Mouse (Mus musculus) stomach, postnatal 0 days (tissue): ENCODE results near the gene Apba3. TPM values are rescaled to one million over a fixed set of nuclear protein-coding genes. Genes with fewer than 3 reads are reported as not detected.
A peak's percentile ranks its signal among the peaks of the same experiment; 100 is the strongest.

ENCODE experiments used
- ATAC-seq: fragments of 200-750 bp; cut with Nextera tagmentation; 2 replicates; pipeline ENCODE4 v1.8.0; 2017; ENCODE audit not compliant: low FRiP score, low TSS enrichment
- DNase-seq: peaks from one replicate; pipeline ENCODE4 v3.0.0-alpha.2; 2016; ENCODE audit warnings: low spot score
- H3K27ac ChIP-seq: fragments of 300-500 bp; sonication (generic); replicated peaks from 2 replicates; pipeline ENCODE4 v1.5.1; 2014; ENCODE audit warnings: mild to moderate bottlenecking, control low read depth
- H3K27me3 ChIP-seq: fragments of 300-500 bp; sonication (generic); 2 replicates; pipeline ENCODE4 v1.6.1; 2014; ENCODE audit warnings: low read length; ENCODE audit not compliant: control insufficient read depth, insufficient read depth
- H3K36me3 ChIP-seq: fragments of 300-500 bp; sonication (generic); 2 replicates; pipeline ENCODE4 v1.6.1; 2014; ENCODE audit warnings: low read length, mixed read lengths; ENCODE audit not compliant: control insufficient read depth, insufficient read depth
- H3K4me1 ChIP-seq: fragments of 300-500 bp; sonication (generic); replicated peaks from 2 replicates; pipeline ENCODE4 v1.6.1; 2014; ENCODE audit warnings: antibody characterized with exemption; ENCODE audit not compliant: control insufficient read depth, insufficient read depth
- H3K4me2 ChIP-seq: fragments of 300-500 bp; sonication (generic); replicated peaks from 2 replicates; pipeline ENCODE4 v1.6.1; 2014; ENCODE audit warnings: low read depth, mild to moderate bottlenecking, control low read depth, moderate library complexity
- H3K4me3 ChIP-seq: fragments of 300-500 bp; sonication (generic); 2 replicates; pipeline ENCODE4 v1.5.1; 2014; ENCODE audit warnings: low read depth, low read length, control low read depth
- H3K9ac ChIP-seq: fragments of 300-500 bp; sonication (generic); 2 replicates; pipeline ENCODE4 v1.6.1; 2014; ENCODE audit warnings: mild to moderate bottlenecking, low read length, control low read depth, mixed read lengths
- H3K9me3 ChIP-seq: fragments of 300-500 bp; sonication (generic); 2 replicates; pipeline ENCODE4 v1.6.1; 2016; ENCODE audit warnings: low read length; ENCODE audit not compliant: control insufficient read depth
- CTCF ChIP-seq: IDR thresholded peaks from 2 replicates; pipeline ENCODE4 v1.5.1; 2016; ENCODE audit warnings: antibody characterized with exemption, low read depth, mild to moderate bottlenecking, moderate library complexity
- EP300 ChIP-seq: optimal IDR thresholded peaks from 2 replicates; pipeline ENCODE3; 2016; ENCODE audit warnings: antibody characterized with exemption
- WGBS: fragments of 180-500 bp; shearing (Covaris S2); extraction: QIAGEN DNeasy Blood & Tissue Kit; methylation state at CpG from one replicate; pipeline ENCODE4 v1.1.7; 2014; 5-methylcytosine and 5-hydroxymethylcytosine counted together
- polyA plus RNA-seq: library from polyadenylated mRNA; unstranded; fragments of >200 nt; fragmentation: Nextera tagmentation; extraction: Ambion mirVana; gene quantifications from 2 replicates; pipeline ENCODE4 v1.2.1, GENCODE M21; 2015

Apba3 gene
- polyA plus RNA-seq, 1 experiment from 2014 or later = 30.5 TPM

DNA sequence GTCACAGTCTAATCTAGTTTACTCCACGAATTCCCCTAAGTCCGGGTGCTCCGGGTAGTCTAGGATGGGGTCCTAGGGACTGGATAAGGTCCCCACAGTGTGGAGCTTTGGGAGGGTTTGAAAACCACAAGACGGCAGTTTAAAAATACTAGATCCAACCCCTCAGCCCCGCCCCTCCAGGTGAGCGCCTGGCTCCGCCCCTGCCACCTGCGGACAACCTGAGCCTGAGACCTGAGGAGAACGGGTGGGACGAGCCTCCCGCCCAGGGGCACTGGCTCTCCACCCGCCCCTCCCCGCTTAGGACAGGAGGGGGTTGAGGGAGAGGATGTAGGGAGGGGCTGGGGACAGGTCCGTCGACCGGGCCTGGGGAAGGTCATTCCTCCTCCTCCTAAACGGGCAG lies 18.0 kb downstream of the Apba3 start:
- peak overlapping the region; percentile 10; the same call in 1 of the 2 replicates for H3K4me3 ChIP-seq
- no peaks in the 10 kb centered on the region for H3K9me3 ChIP-seq
- 0 out of 2 replicates have a peak overlapping the region, but pooled peaks have one; percentile 78 for H3K27ac ChIP-seq
- H3K27me3 ChIP-seq = no peaks in the 10 kb centered on the region
- no peaks in the 10 kb centered on the region for H3K36me3 ChIP-seq
- TF ChIP-seq EP300 (no peak), CTCF (no peak)
- peak overlapping the region; percentile 65 for H3K4me2 ChIP-seq
- ATAC-seq (0 out of 2 replicates have a peak, but pooled peaks have one; percentile 4), DNase-seq (peak; percentile 85)
- H3K9ac ChIP-seq = no peak overlapping the region
- H3K4me1 ChIP-seq = no peaks in the 10 kb centered on the region
- 7% methylated on average over 17 of the region's 17 CpGs for WGBS

DNA sequence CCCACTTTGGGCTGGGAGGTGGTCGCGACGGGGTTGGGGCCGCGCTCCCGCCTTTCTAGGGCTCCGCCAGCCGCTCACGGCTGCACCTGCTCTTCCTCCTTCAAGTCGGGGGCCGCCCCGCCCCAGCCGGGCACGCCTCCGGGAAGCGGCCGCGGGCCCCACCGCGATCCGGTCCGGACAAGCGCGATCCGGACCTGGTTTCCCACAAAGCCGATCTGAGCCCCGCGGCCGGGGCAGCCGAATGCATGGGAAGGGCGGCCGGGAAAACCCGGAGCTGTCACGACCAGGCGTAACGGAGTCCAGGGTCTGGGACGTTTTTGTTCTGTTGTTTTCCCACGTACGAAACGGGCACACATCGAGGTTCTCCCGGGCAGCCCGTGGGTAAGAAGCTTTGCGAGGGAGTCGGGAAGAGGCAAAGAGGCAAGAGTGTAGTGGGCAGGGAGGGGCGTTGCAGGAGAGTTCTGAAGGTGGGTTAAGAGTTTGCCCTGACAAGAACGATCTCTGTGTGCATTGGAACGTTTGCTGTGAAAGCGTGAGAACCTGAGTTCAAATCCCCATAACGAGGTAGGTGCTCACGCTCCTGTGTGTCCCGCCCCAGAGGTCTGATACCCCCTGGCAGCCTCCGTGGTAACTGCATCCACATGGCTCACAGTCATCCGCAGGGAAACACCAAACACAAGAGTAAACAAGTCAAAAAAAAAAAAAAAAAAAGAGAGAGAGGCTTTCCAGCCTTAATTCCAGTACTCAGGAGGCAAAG lies 19.1 kb downstream of the Apba3 start:
- Histone ChIP-seq H3K9me3 (no peaks in the 10 kb centered on the region), H3K27me3 (no peaks in the 10 kb centered on the region), H3K4me2 (peak overlapping the region; percentile 65), H3K36me3 (no peaks in the 10 kb centered on the region), H3K9ac (peak overlapping the region; percentile 57), H3K4me3 (peak overlapping the region; percentile 43), H3K4me1 (no peaks in the 10 kb centered on the region), H3K27ac (peak overlapping the region; percentile 78)
- 2% methylated on average over 54 of the region's 54 CpGs for WGBS
- TF ChIP-seq CTCF (0 out of 2 replicates have a peak, but pooled peaks have one; percentile 3), EP300 (peak; percentile 87)
- peak; percentile 71 for ATAC-seq
- peak; percentile 96 for DNase-seq

DNA sequence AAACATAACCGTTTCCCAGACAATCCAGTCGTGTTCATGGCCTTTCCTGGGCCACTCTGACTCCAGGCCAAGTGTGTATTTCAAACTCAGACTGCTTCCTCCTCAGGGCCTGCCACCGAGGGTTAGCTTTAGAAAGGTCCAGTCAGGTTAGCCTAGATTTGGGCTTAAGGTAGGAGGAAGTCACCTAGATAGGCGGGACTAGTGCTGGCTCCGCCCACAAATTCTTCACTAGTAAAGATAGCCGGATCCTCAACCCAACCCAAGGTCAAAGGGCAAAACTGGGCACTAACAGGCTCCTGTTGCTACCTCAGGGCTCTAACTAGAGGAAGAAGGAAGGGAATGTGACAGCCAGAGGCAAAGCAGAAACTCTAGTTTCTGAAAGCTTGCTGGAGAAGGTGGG lies 19.8 kb downstream of the Apba3 start:
- no peak overlapping the region for H3K4me3 ChIP-seq
- no peaks in the 10 kb centered on the region for H3K27me3 ChIP-seq
- H3K27ac ChIP-seq = peak overlapping the region; percentile 78
- H3K4me1 ChIP-seq = no peaks in the 10 kb centered on the region
- no peak overlapping the region for H3K4me2 ChIP-seq
- ATAC-seq = peak; percentile 25
- no peak for TF ChIP-seq CTCF
- no peak for TF ChIP-seq EP300
- DNase-seq = peak; percentile 86
- no peak overlapping the region for H3K9ac ChIP-seq
- no peaks in the 10 kb centered on the region for H3K36me3 ChIP-seq
- H3K9me3 ChIP-seq = no peaks in the 10 kb centered on the region
- 32% methylated on average over 6 of the region's 6 CpGs for WGBS

DNA sequence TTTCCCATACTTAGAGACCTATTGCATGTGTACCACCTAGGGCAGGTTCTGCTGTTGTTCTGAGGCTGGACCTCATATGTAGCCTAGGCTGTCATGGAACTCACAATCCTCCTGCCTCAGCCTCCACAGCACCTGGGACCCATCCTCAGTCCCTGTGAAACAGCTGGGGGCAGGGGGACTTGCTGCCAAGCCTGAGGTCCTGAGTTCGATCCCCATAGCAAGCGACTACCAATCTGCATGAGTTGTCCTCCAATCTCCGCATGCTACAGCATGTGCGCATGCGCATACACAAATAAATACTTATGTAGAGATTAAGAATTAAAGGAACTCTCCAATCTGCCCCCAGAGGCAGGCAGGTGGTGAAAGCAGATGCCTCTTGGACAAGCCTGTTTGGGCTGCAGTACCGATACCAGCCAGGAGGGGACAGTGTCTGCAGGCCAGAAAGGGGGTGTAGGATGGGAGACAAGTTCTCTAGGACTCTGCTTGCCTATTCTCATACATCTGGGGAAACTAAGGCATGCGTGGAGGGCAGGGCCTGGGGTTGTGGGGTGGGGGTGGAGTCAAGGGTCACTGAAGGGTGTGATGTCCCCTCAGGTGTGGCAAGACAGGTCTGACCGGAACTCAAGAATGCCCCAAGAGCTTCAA lies 20.9 kb downstream of the Apba3 start:
- H3K4me1 ChIP-seq = no peaks in the 10 kb centered on the region
- H3K9ac ChIP-seq = no peak overlapping the region
- peak overlapping the region; percentile 8; the same call in 1 of the 2 replicates for H3K4me3 ChIP-seq
- no peaks in the 10 kb centered on the region for H3K9me3 ChIP-seq
- H3K4me2 ChIP-seq = peak overlapping the region; percentile 38
- no peaks in the 10 kb centered on the region for H3K36me3 ChIP-seq
- H3K27me3 ChIP-seq = no peaks in the 10 kb centered on the region
- ATAC-seq (no peak), DNase-seq (peak; percentile 83)
- WGBS = 50% methylated on average over 8 of the region's 8 CpGs
- H3K27ac ChIP-seq = peak overlapping the region; percentile 41; the same call in 1 of the 2 replicates
- TF ChIP-seq CTCF (peak; percentile 92), EP300 (no peak)

DNA sequence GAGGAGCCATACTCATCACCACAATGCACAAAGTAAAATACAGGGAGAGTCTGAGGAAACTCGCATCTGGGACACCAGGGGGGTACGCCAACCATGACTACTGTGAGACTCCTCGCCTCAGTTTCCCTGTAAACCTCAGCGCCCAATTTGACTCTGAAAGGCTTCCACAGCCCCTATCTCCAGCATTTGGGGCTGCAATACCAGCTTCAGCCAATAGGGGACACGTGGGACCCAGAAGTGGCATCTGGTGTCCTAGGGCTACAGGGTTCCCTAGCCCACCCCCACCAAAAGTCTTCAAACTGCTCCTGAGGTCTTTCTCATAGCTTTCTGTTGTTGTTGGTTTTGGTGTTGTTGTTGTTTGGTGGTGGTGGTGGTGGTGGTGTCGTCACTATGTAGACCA lies 21.8 kb downstream of the Apba3 start:
- no peaks in the 10 kb centered on the region for H3K36me3 ChIP-seq
- DNase-seq (no peak), ATAC-seq (no peak)
- H3K9me3 ChIP-seq = no peaks in the 10 kb centered on the region
- H3K4me1 ChIP-seq = no peaks in the 10 kb centered on the region; the same call in 1 of the 2 replicates
- WGBS = 35% methylated on average over 6 of the region's 6 CpGs
- TF ChIP-seq CTCF (peak; percentile 74), EP300 (no peak)
- no peak overlapping the region for H3K9ac ChIP-seq
- H3K4me3 ChIP-seq = no peak overlapping the region; the same call in 1 of the 2 replicates
- H3K4me2 ChIP-seq = peak overlapping the region; percentile 38
- H3K27me3 ChIP-seq = no peaks in the 10 kb centered on the region
- H3K27ac ChIP-seq = peak overlapping the region; percentile 41
